In genomic region chr9:22230061-22230460, GRCm38 (mm10) we compare ENCODE assay signal across 22 mouse cellular contexts. TPM values are rescaled to one million over a fixed set of nuclear protein-coding genes. Genes with fewer than 3 reads are reported as not detected.
A peak's percentile ranks its signal among the peaks of the same experiment; 100 is the strongest.
DNase-seq lines count a peak whose midpoint lies in the region; ATAC-seq and TF ChIP-seq lines count a peak whose summit lies in the region.
"Had no signal": no experiment of that assay in that cellular context is flagged by ENCODE, and none has a peak within 500 bp of the region (broad histone marks: within the 10 kb centered on the region; RNA-seq: fewer than 3 reads in every experiment).

No protein-coding gene starts in this region.

- H3K36me3 ChIP-seq in liver, adult 2 months (ENCODE audit: control insufficient read depth, insufficient read depth, low read length): peaks cover 3% of the 10 kb centered on the region
- peaks cover 21 to 23% of the 10 kb centered on the region in 2 experiments for H3K36me3 ChIP-seq in MEL (ENCODE audit: control insufficient read depth in 1 of 2, insufficient read depth in 2 of 2, low read length in 2 of 2)

- no peak for TF ChIP-seq CTCF in liver, adult 2 months (IDR thresholded peaks at IDR 0.05; ENCODE audit: low read depth, low read length)
- no peak for TF ChIP-seq CTCF in MEL (IDR thresholded peaks at IDR 0.05 in 2 of 3, conservative IDR thresholded peaks at IDR 0.05 in 1 of 3; ENCODE audit: control insufficient read depth in 1 of 3, insufficient read depth in 1 of 3, low read depth in 2 of 3, low read length in 3 of 3, poor library complexity in 1 of 3, severe bottlenecking in 1 of 3)

- TF ChIP-seq RAD21 in MEL (IDR thresholded peaks at IDR 0.05; ENCODE audit: low read depth, low read length): no peak

- no peaks in the 10 kb centered on the region for H3K9me3 ChIP-seq in MEL (replicated peaks; ENCODE audit: insufficient read depth, low read length)

- no peak for TF ChIP-seq POLR2A in liver, adult 2 months (IDR thresholded peaks at IDR 0.05; ENCODE audit: extremely low read depth, insufficient read depth, low read length)
- no peak for TF ChIP-seq POLR2A in MEL (IDR thresholded peaks at IDR 0.05; ENCODE audit: control insufficient read depth in 1 of 2, insufficient read depth in 1 of 2, low read depth in 1 of 2, low read length in 2 of 2, poor library complexity in 1 of 2)

- H3K27ac ChIP-seq in liver, adult 2 months (replicated peaks; ENCODE audit: insufficient read depth, low read depth, low read length): peak overlapping the region; percentile 64
- H3K27ac ChIP-seq in MEL (ENCODE audit: control insufficient read depth, low read depth, low read length): no peak overlapping the region

- peak; percentile 58 for DNase-seq in heart, adult 11 months
- DNase-seq in heart, adult 8-10 months (ENCODE audit: low spot score): no peak
- peak; percentile 73 for DNase-seq in liver, adult 2 months (ENCODE audit: extremely low read depth, low read depth, low spot score)
- no peak for DNase-seq in liver
- no peak for DNase-seq in MEL (ENCODE audit: low read depth, low spot score)
- DNase-seq in naive thymus-derived CD4-positive, alpha-beta T cell, adult 2 months (ENCODE audit: low read depth): peak; percentile 12
- no peak for DNase-seq in right cerebral cortex, adult 18-20 months
- DNase-seq: adrenal gland, adult 2 months; adrenal gland, adult 8-10 months; adrenal gland, postnatal 10 days; adrenal gland, postnatal 14 days; adrenal gland, postnatal 25 days; adrenal gland, postnatal 36 days; cerebellum, adult 11 months; cerebellum, adult 11-12 months; cerebellum, adult 18-20 months had no signal

- peak overlapping the region; percentile 13; the same call in 1 of the 2 replicates for H3K4me3 ChIP-seq in liver, adult 2 months (ENCODE audit: insufficient read depth, low read depth, low read length)
- no peak overlapping the region for H3K4me3 ChIP-seq in MEL (ENCODE audit: control insufficient read depth in 1 of 2, insufficient read depth in 1 of 2, low read depth in 2 of 2, low read length in 2 of 2)

- peaks cover 10% of the 10 kb centered on the region for H3K4me1 ChIP-seq in liver, adult 2 months (ENCODE audit: control insufficient read depth, insufficient read depth, low read length)
- peaks cover 0 to 8% of the 10 kb centered on the region in 2 experiments; a peak in 3 of 4 replicates for H3K4me1 ChIP-seq in MEL (ENCODE audit: control insufficient read depth in 1 of 2, insufficient read depth in 2 of 2, low read length in 2 of 2)

- no peak for TF ChIP-seq EP300 in MEL (IDR thresholded peaks at IDR 0.05; ENCODE audit: low read depth in 1 of 2, low read length in 2 of 2)

- no peaks in the 10 kb centered on the region for H3K27me3 ChIP-seq in liver, adult 2 months (ENCODE audit: control insufficient read depth, insufficient read depth, low read length)
- no peaks in the 10 kb centered on the region for H3K27me3 ChIP-seq in MEL (ENCODE audit: control insufficient read depth in 1 of 2, insufficient read depth in 2 of 2, low read length in 2 of 2)
- H3K27me3 ChIP-seq: CH12.LX, Patski had no signal

- WGBS in liver, adult 2 months: 23% methylated on average over 3 of the region's 3 CpGs

- H3K9ac ChIP-seq in liver, adult 2 months (ENCODE audit: low read depth, low read length): peak overlapping the region; percentile 49; the same call in 1 of the 2 replicates
- H3K9ac ChIP-seq in MEL (ENCODE audit: control insufficient read depth, low read depth, low read length, poor library complexity, severe bottlenecking): no peak overlapping the region

- ATAC-seq in inflammation-experienced regulatory T-cells, adult 6 months: no peak
- ATAC-seq: CD4-positive, CD25-positive, alpha-beta regulatory T cell, adult 4 months; Patski had no signal

- H3K79me2 ChIP-seq in liver, adult 2 months (ENCODE audit: control insufficient read depth, insufficient read depth, low read length): peaks cover 25% of the 10 kb centered on the region; the same call in 1 of the 2 replicates
- H3K79me2 ChIP-seq in MEL (ENCODE audit: control insufficient read depth, insufficient read depth, low read length, poor library complexity): peaks cover 63% of the 10 kb centered on the region

TF ChIP-seq in MEL, 35 proteins besides CTCF, POLR2A, EP300 and RAD21:
- TF ChIP-seq MAFK (IDR thresholded peaks at IDR 0.05; ENCODE audit: borderline replicate concordance, low read depth, low read length): 0 out of 2 replicates have a peak, but pooled peaks have one; percentile 13
- no peak for TF ChIP-seq JUND (IDR thresholded peaks at IDR 0.05; ENCODE audit: low read depth, low read length)
- peak; percentile 36; the same call in 1 of the 2 replicates for TF ChIP-seq SIN3A (IDR thresholded peaks at IDR 0.05; ENCODE audit: low read length)
- peak; percentile 29; the same call in 1 of the 2 replicates for TF ChIP-seq NELFE (IDR thresholded peaks at IDR 0.05; ENCODE audit: low read depth, low read length)

RNA-seq across cellular contexts. Expression of gene Zfp809, which starts 4.5 kb away (rescaled TPM):
- total RNA-seq in heart, adult 8-10 months (2022): 10 to 100 TPM; 23.0 to 29.1 (median 28.4) TPM
- 15.8 and 18.6 TPM in 2 replicates for total RNA-seq in liver, adult 2 months (2014; rRNA removed)
- polyA plus RNA-seq in liver, adult 2 months (2012; rRNA removed): 12.8 and 15.5 TPM in 2 replicates
- total RNA-seq in MEL (2012; rRNA removed): 58.6 and 67.8 TPM in 2 replicates
- 100 to 1,000 TPM in 1 of 2 experiments, not detected in 1; 101 TPM for polyA plus RNA-seq in MEL (2012; ENCODE audit: insufficient read depth in 1 of 2, insufficient read length in 2 of 2, low read depth in 1 of 2, low replicate concordance in 2 of 2, missing spikeins in 1 of 2)
- 10 to 100 TPM; 39.0 to 42.2 (median 40.6) TPM for polyA plus RNA-seq in inflammation-experienced regulatory T-cells, adult 6 months (2017; shearing (Covaris generic))

RNA-seq across cellular contexts. Expression of gene Zfp599, which starts 29.6 kb away (rescaled TPM):
- total RNA-seq in heart, adult 8-10 months (2022): under 1 TPM; 0.08 to 0.49 (median 0.22) TPM
- total RNA-seq in liver, adult 2 months (2014; rRNA removed): 0.09 and 0.13 TPM in 2 replicates
- polyA plus RNA-seq in liver, adult 2 months (2012; rRNA removed): not detected in 2 replicates
- total RNA-seq in MEL (2012; rRNA removed): 10.5 and 12.1 TPM in 2 replicates
- 1 to 10 TPM in 1 of 2 experiments, not detected in 1; 7.6 TPM for polyA plus RNA-seq in MEL (2012; ENCODE audit: insufficient read depth in 1 of 2, insufficient read length in 2 of 2, low read depth in 1 of 2, low replicate concordance in 2 of 2, missing spikeins in 1 of 2)
- polyA plus RNA-seq in inflammation-experienced regulatory T-cells, adult 6 months (2017; shearing (Covaris generic)): 1 to 10 TPM; 5.2 to 8.8 (median 7.8) TPM

RNA-seq across cellular contexts. Expression of gene Zfp872, which starts 42.2 kb away (rescaled TPM):
- under 1 TPM in 3 of 4 experiments, not detected in 1; 0.09 to 0.16 (median 0.16) TPM for total RNA-seq in heart, adult 8-10 months (2022)
- total RNA-seq in liver, adult 2 months (2014; rRNA removed): 0.09 and 0.20 TPM in 2 replicates
- 0.07 TPM in 1 of 2 replicates, not detected in the other for polyA plus RNA-seq in liver, adult 2 months (2012; rRNA removed)
- not detected in 2 replicates for total RNA-seq in MEL (2012; rRNA removed)
- polyA plus RNA-seq in MEL (2012; ENCODE audit: insufficient read depth in 1 of 2, insufficient read length in 2 of 2, low read depth in 1 of 2, low replicate concordance in 2 of 2, missing spikeins in 1 of 2): not detected
- not detected for polyA plus RNA-seq in inflammation-experienced regulatory T-cells, adult 6 months (2017; shearing (Covaris generic))
- total RNA-seq: CH12.LX had no signal
- polyA plus RNA-seq: C2C12; CD4-positive, CD25-positive, alpha-beta regulatory T cell, adult 4 months; G1E; Patski had no signal

Comparison
In these comparisons a context has a peak if more than half of its experiments do, and no peak if none do; other contexts are left out.
1. DNase-seq: peak in heart, adult 11 months (single experiment), liver, adult 2 months (single experiment) and naive thymus-derived CD4-positive, alpha-beta T cell, adult 2 months (single experiment); none in heart, adult 8-10 months (single experiment), liver (single experiment), MEL (single experiment) and right cerebral cortex, adult 18-20 months (single experiment).